Mouse (Mus musculus): ENCODE measurements around the gene Plpp7.

GRCm38 (mm10) chr2:32059613-32060012 lies 35.7 kb upstream of the Plpp7 start:
- no peak for TF ChIP-seq CTCF (conservative IDR thresholded peaks at IDR 0.05; ENCODE audit: insufficient read depth, insufficient read length, low read depth, low read length)
- TF ChIP-seq POLR2A (IDR thresholded peaks at IDR 0.05; ENCODE audit: low read depth, low read length): no peak

All from kidney, adult 2 months (tissue).